Mouse (Mus musculus): ENCODE data around the gene Mms19. TPM values are rescaled to one million over a fixed set of nuclear protein-coding genes. Genes with fewer than 3 reads are reported as not detected.

Mms19 gene
- polyA plus RNA-seq, 1 experiment from 2014 or later, result 17.2 TPM

DNA sequence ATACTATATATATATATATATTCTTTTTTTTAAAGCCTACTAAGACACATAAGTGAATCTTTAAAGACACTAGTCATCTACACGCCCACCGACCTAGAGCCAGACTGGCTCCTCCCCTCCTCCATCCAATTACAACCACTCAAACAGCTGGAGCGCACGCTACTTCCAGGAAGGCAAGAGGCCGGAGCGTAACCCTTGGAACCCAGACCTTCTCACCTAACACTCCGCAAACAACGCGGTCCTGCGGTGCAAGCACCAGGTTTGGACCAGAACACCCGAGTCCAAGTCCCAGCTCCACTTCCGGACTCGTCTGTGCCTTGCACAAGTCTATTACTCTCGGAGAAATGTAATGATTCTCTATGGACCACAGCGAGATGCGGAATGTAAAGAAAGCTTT lies 537 bp downstream of the Mms19 start:
- H3K4me2 ChIP-seq, result peak overlapping the region; percentile 82
- peak overlapping the region; percentile 86 for H3K9ac ChIP-seq
- peak overlapping the region; percentile 96 for H3K4me3 ChIP-seq
- no peak for ATAC-seq (ENCODE audit: extremely low read depth, insufficient number of reproducible peaks, low FRiP score, low TSS enrichment)
- H3K9me3 ChIP-seq, result no peaks in the 10 kb centered on the region
- WGBS, result under 1% methylated on average over 16 of the region's 16 CpGs
- peak overlapping the region; percentile 92 for H3K27ac ChIP-seq (replicated peaks)
- H3K27me3 ChIP-seq (replicated peaks), result no peaks in the 10 kb centered on the region
- H3K36me3 ChIP-seq, result no peaks in the 10 kb centered on the region
- peaks cover 29% of the 10 kb centered on the region for H3K4me1 ChIP-seq

DNA sequence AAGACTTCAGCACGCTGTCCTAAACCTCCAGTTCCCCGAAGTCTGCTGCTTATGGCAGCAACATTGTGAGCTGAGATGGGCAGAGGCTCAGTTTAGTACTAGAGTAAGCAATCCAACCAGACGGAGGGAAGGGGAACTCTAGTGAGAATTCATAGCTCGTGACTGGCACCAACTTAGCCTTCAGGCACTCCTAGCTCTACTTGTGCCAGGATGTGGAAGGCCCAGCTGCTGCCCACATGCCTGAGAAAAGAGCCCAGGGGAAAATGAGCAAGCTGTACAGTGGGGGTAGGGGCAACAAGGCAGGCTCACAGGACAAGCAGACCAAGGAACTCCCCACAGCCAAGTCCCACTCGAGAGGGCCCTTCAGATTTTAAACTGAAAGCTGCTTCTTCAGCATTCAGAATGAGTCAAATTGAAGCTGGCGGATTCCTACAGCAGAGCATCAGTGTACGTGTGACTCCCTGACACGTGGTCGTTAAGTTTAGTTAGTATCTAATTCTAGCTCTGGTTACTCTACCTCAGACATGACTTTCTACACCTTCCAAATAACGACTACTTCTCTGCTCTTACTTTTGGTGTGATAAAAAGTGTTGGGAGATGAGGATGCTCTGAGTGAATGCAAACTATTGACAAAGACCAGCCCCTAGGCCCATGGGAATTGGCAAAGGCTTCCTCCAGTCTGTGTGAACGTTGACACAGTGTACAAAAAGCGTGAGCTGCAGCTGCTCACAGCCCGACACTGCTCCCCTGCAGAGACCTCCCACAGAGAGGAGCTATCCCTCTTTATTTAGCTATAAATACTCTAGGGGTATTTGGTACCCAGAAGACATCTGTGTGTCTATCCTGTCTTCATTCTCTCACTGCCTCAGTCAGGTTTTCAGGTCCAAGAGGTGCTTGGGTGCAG lies 6.8 kb downstream of the Mms19 start:
- no peak for ATAC-seq (ENCODE audit: extremely low read depth, insufficient number of reproducible peaks, low FRiP score, low TSS enrichment)
- Histone ChIP-seq H3K27me3 (replicated peaks) (no peaks in the 10 kb centered on the region), H3K9ac (no peak overlapping the region), H3K27ac (replicated peaks) (no peak overlapping the region), H3K4me1 (peaks cover 10% of the 10 kb centered on the region; the same call in 1 of the 2 replicates), H3K4me2 (no peak overlapping the region), H3K9me3 (no peaks in the 10 kb centered on the region), H3K4me3 (no peak overlapping the region), H3K36me3 (peaks cover 8% of the 10 kb centered on the region)
- WGBS, result 62% methylated on average over 13 of the region's 13 CpGs

DNA sequence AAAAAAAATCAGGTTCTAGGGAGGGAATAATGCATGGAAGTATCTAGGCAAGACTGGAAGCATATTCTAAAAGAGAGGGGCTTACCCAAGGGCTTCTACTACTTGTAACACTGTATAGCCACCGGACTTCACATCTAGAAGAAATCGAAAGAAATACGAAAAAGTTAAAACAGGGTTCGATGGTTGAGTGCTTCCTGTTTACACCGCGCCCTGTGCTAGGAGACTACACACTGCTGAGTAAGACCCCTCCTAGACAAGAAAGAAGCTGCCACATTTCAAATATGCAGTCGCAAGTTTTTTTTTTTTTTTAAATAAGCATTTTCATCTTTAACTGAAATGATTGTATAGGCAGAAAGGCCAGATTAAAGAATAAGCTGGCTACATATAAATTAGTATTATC lies 11.3 kb downstream of the Mms19 start:
- peaks cover 49% of the 10 kb centered on the region for H3K36me3 ChIP-seq
- no peaks in the 10 kb centered on the region for H3K27me3 ChIP-seq (replicated peaks)
- H3K27ac ChIP-seq (replicated peaks), result no peak overlapping the region
- no peak overlapping the region for H3K4me3 ChIP-seq
- H3K9me3 ChIP-seq, result no peaks in the 10 kb centered on the region
- 88% methylated on average over 7 of the region's 7 CpGs for WGBS
- H3K9ac ChIP-seq, result no peak overlapping the region
- no peak for ATAC-seq (ENCODE audit: extremely low read depth, insufficient number of reproducible peaks, low FRiP score, low TSS enrichment)
- H3K4me1 ChIP-seq, result peaks cover 5% of the 10 kb centered on the region; the same call in 1 of the 2 replicates
- H3K4me2 ChIP-seq, result no peak overlapping the region

DNA sequence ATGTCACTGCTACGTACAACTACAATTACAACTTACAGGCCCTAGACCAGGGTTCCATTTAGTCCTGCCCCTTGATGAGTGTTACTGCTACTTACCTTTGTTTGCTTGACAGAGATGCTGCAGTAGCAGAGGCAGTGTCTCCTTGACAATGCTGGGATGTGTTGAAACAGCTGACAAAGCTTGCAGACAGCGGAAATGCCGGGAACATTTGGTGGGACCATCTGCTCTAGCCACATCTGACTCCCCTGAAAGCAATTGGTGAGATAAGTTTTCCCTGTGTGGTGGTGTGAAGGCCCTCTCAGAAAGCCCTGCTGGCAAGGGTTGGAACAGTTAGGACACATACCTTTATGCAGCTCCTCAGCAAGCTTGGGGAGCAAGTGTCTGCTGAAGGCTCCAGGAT lies 27.4 kb downstream of the Mms19 start:
- H3K27me3 ChIP-seq (replicated peaks), result no peaks in the 10 kb centered on the region
- H3K36me3 ChIP-seq, result peaks cover 99% of the 10 kb centered on the region
- ATAC-seq (ENCODE audit: extremely low read depth, insufficient number of reproducible peaks, low FRiP score, low TSS enrichment), result no peak
- H3K9me3 ChIP-seq, result no peaks in the 10 kb centered on the region
- no peaks in the 10 kb centered on the region for H3K4me1 ChIP-seq
- H3K27ac ChIP-seq (replicated peaks), result no peak overlapping the region
- WGBS, result 83% methylated on average over 3 of the region's 3 CpGs
- no peak overlapping the region for H3K4me3 ChIP-seq
- H3K9ac ChIP-seq, result no peak overlapping the region
- H3K4me2 ChIP-seq, result no peak overlapping the region

DNA sequence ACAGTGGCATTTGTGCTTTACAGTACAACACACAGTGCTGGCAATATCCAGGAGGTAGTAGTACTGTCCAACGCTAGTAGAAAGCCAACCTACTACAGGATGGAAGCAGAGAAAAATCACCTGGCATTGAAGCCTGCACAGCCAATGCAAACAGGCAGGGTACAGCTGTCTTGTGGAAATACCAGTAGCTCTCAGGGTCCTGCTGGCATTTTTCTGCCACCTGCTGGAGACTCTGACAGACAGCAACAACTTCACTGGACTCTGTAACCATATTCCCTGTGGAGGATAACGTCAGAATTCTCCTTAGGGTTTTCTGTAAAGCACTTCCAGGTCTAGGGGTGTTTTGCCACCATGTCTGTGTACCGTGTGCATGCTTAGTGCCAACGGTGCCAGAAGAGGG lies 28.7 kb downstream of the Mms19 start:
- H3K9me3 ChIP-seq, result no peaks in the 10 kb centered on the region
- H3K27ac ChIP-seq (replicated peaks), result no peak overlapping the region
- no peak overlapping the region for H3K4me3 ChIP-seq
- no peak overlapping the region for H3K4me2 ChIP-seq
- peaks cover 99% of the 10 kb centered on the region for H3K36me3 ChIP-seq
- no peak for ATAC-seq (ENCODE audit: extremely low read depth, insufficient number of reproducible peaks, low FRiP score, low TSS enrichment)
- no peak overlapping the region for H3K9ac ChIP-seq
- 76% methylated on average over 4 of the region's 4 CpGs for WGBS
- no peaks in the 10 kb centered on the region for H3K4me1 ChIP-seq
- no peaks in the 10 kb centered on the region for H3K27me3 ChIP-seq (replicated peaks)

DNA sequence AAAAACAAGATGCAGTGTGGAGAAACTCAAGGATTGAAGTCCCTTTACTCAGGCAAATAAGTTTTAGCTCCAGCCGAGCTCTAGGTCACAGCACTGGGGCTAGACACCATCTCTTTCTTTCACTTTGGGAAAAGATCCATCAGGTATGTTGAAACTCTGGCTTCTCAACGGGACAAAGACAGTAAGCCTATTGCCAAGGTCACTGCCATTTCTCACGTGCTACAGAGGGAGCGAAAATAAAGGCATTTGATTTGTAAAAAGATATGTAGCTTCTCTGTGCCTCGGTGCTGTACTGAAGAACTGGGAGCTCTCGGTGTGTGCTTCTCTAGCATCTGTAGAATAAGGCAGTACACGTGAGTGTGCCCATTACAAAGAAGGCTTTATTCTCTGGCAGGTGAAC lies 37.1 kb downstream of the Mms19 start:
- no peaks in the 10 kb centered on the region for H3K4me1 ChIP-seq
- no peak overlapping the region for H3K4me2 ChIP-seq
- no peak overlapping the region for H3K27ac ChIP-seq (replicated peaks)
- 84% methylated on average over 7 of the region's 7 CpGs for WGBS
- peaks cover 99% of the 10 kb centered on the region for H3K36me3 ChIP-seq
- no peaks in the 10 kb centered on the region for H3K27me3 ChIP-seq (replicated peaks)
- no peak overlapping the region for H3K9ac ChIP-seq
- H3K9me3 ChIP-seq, result no peaks in the 10 kb centered on the region
- no peak for ATAC-seq (ENCODE audit: extremely low read depth, insufficient number of reproducible peaks, low FRiP score, low TSS enrichment)
- H3K4me3 ChIP-seq, result no peak overlapping the region

DNA sequence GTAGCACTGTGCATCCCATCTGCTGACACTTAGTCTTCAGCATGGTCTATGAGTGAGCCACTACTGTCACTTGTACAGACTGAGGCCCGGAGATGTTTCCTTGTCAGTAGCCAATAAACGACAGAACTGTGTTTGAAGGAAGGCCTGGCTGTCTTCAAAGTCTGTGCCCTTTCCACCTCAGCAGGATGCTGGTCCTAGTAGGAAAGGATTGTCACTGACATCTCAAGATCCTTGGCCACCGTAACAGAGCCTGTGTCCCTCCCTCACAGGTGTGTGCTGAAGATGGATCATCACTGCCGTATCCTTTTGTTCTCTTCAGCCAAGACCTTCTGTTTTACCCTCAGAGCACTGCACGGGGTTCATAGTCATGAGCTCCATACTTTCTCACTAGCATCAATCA lies 42.4 kb downstream of the Mms19 start:
- ATAC-seq (ENCODE audit: extremely low read depth, insufficient number of reproducible peaks, low FRiP score, low TSS enrichment), result no peak
- Histone ChIP-seq H3K9me3 (no peaks in the 10 kb centered on the region), H3K4me2 (no peak overlapping the region), H3K27ac (replicated peaks) (no peak overlapping the region), H3K4me1 (peaks cover 13% of the 10 kb centered on the region), H3K4me3 (no peak overlapping the region), H3K27me3 (replicated peaks) (no peaks in the 10 kb centered on the region), H3K9ac (no peak overlapping the region), H3K36me3 (peaks cover 78% of the 10 kb centered on the region)
- 82% methylated on average over 5 of the region's 5 CpGs for WGBS

DNA sequence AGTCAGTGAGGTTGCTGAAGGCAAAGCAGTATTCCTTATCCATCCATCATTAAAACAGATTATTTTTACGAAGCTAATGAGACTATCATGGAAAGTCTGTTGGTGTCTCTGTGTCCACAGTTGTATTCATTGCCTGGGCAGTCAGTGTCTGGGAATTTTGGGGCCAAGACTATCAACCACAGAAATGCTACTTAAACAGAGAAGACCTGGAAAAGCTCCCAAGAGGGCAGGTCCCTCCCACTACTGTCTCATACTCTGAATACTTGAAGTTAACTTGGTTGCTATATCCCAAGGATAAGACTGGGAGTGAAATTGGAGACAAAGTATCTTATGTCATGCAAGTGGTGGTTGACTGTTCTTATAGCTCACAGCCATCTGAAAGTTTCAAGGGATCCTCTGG lies 45.0 kb downstream of the Mms19 start:
- no peak overlapping the region for H3K4me2 ChIP-seq
- 80% methylated on average over 1 of the region's 1 CpGs for WGBS

DNA sequence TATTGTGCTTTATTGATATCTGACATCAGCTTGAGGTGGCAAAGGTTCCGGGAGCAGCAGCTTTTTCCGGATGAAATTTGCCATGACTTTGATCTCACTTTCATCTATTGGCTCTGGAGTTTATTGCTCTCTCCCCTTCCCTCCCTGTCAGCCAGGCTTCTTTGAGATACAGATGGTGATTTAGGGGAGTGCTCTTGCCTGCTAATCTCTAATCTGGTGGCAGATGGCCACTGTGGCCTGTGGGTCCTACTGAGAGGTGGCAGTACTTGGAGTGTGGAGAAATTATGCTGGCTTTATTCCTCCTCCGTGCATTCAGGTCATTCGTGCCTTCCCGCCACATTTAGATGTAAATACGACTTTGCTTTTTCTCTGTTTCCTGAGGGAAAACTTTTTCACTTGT lies 46.8 kb downstream of the Mms19 start:
- no peak for ATAC-seq (ENCODE audit: extremely low read depth, insufficient number of reproducible peaks, low FRiP score, low TSS enrichment)
- peak overlapping the region; percentile 89 for H3K4me3 ChIP-seq
- H3K4me1 ChIP-seq, result peaks cover 23% of the 10 kb centered on the region
- peaks cover 53% of the 10 kb centered on the region for H3K36me3 ChIP-seq
- peak overlapping the region; percentile 92 for H3K9ac ChIP-seq
- WGBS, result 35% methylated on average over 6 of the region's 6 CpGs
- no peak overlapping the region for H3K27ac ChIP-seq (replicated peaks)
- peak overlapping the region; percentile 94 for H3K4me2 ChIP-seq
- H3K27me3 ChIP-seq (replicated peaks), result no peaks in the 10 kb centered on the region
- H3K9me3 ChIP-seq, result no peaks in the 10 kb centered on the region

More for the DNA sequence above, 45.0 kb downstream of the Mms19 start:
- Histone ChIP-seq H3K27me3 (replicated peaks) (no peaks in the 10 kb centered on the region), H3K4me3 (no peak overlapping the region), H3K4me1 (peaks cover 23% of the 10 kb centered on the region), H3K9ac (no peak overlapping the region), H3K27ac (replicated peaks) (no peak overlapping the region), H3K9me3 (no peaks in the 10 kb centered on the region), H3K36me3 (peaks cover 56% of the 10 kb centered on the region)
- ATAC-seq (ENCODE audit: extremely low read depth, insufficient number of reproducible peaks, low FRiP score, low TSS enrichment), result no peak

DNA sequence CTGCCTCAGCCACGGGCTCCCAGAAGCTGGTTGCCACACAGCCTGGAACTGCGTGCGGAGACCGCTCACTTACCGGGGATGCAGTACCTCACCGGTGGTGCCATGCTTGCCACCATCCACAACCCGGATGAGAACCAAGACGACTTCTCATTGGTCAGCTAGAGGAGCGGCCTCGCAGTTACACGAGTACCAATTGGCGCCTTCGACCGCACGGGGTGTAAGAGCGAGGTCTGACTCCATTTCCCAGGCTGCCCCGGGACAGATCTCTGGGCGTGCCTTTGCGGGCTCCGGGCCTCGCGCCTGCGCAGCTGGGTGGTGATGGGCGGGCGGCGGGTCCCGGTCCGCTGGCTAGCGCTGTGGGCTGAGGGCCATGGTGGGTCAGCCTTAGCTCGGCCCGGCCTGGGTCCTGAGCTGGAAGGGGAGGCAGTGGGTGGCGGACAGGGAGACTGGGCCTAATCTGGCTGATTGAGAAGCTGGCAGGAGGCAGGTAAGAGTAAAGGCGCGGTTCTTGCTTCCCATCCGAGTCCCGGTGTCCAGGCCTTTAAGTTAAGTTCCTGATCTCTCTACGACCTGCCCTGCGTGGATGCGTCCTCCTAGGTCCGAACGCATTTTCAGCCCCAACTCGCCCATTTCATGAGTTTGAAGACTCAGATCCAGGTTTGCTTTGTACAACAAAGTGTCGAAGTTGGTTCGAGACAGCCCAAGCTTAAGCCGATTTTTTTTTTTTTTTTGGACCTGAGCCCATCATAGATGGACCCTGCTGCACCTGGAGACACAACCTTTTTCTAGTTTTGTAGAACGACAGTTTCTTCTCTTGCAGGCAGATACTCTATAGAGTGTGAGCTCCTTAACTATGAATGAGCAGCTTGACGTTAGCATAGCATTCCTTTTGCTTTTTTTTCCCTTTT lies 47.5 kb downstream of the Mms19 start, which contains the start of the genes Exosc1 and Zdhhc16:
TSS of gene Exosc1 (minus strand) at position 245 of the 908 bp plus-strand sequence.
TSS of gene Zdhhc16 (plus strand) at position 302 of the 908 bp plus-strand sequence.
- peak within 1 kb of the TSS; percentile 92 for H3K9ac ChIP-seq
- under 1% methylated on average over 47 of the region's 47 CpGs for WGBS
- ATAC-seq (ENCODE audit: extremely low read depth, insufficient number of reproducible peaks, low FRiP score, low TSS enrichment), result peak; percentile 98
- peak within 1 kb of the TSS; percentile 94 for H3K4me2 ChIP-seq
- H3K27ac ChIP-seq (replicated peaks), result peak within 1 kb of the TSS; percentile 51; the same call in 1 of the 2 replicates
- no peaks in the 10 kb centered on the region for H3K27me3 ChIP-seq (replicated peaks)
- H3K36me3 ChIP-seq, result peaks cover 53% of the 10 kb centered on the region
- peak within 1 kb of the TSS; percentile 89 for H3K4me3 ChIP-seq
- H3K4me1 ChIP-seq, result peaks cover 23% of the 10 kb centered on the region
- no peaks in the 10 kb centered on the region for H3K9me3 ChIP-seq

DNA sequence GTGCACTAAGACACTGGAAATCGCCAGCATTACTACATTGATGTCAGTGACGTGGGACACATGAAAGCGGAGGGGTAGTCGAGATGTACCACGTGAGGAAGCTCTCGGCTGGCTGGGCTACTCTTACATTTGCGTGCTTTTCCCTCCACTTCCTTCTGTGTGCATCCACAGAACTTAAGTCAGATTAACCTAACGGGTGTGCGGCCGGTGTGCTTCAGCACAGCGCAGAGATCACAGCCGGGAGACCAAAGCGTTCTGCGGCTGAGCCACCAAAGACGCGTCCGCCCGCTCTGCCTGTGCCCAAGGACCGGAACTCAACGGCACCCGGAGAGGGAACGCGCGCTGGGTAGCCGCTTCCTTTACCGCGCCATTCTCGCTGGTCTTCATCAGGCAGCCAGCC lies 48.3 kb downstream of the Mms19 start:
- Histone ChIP-seq H3K9me3 (no peaks in the 10 kb centered on the region), H3K27ac (replicated peaks) (peak overlapping the region; percentile 51; the same call in 1 of the 2 replicates), H3K36me3 (peaks cover 53% of the 10 kb centered on the region), H3K4me1 (peaks cover 23% of the 10 kb centered on the region), H3K27me3 (replicated peaks) (no peaks in the 10 kb centered on the region), H3K4me2 (peak overlapping the region; percentile 94), H3K4me3 (peak overlapping the region; percentile 89), H3K9ac (peak overlapping the region; percentile 87)
- under 1% methylated on average over 28 of the region's 28 CpGs for WGBS
- no peak for ATAC-seq (ENCODE audit: extremely low read depth, insufficient number of reproducible peaks, low FRiP score, low TSS enrichment)
